20 mouse cellular contexts compared by ENCODE assay signal in genomic region chr4:149871582-149871981, GRCm38 (mm10).
A peak's percentile ranks its signal among the peaks of the same experiment; 100 is the strongest.
DNase-seq lines count a peak whose midpoint lies in the region; ATAC-seq and TF ChIP-seq lines count a peak whose summit lies in the region.
"Had no signal": no experiment of that assay in that cellular context is flagged by ENCODE, and none has a peak within 500 bp of the region (broad histone marks: within the 10 kb centered on the region; RNA-seq: fewer than 3 reads in every experiment).

No protein-coding gene starts in this region.

- intact Hi-C loops in left cerebral cortex, postnatal 25 days (cut with DNase I), result no loop called here

- peaks cover 34% of the 10 kb centered on the region for H3K4me1 ChIP-seq in kidney, postnatal 0 days (replicated peaks; ENCODE audit: insufficient read depth, low read length)
- H3K4me1 ChIP-seq: liver, embryonic 15.5 days had no signal

- H3K4me3 ChIP-seq in kidney, postnatal 0 days (replicated peaks; ENCODE audit: low read depth, low read length), result no peak overlapping the region
- H3K4me3 ChIP-seq: embryonic facial prominence, embryonic 13.5 days; erythroblast, embryonic 14.5 days; forebrain, embryonic 13.5 days; hindbrain, embryonic 15.5 days; liver, embryonic 15.5 days had no signal

- WGBS in kidney, postnatal 0 days, result 39% methylated on average over 7 of the region's 7 CpGs

- TF ChIP-seq CTCF in kidney, postnatal 0 days (IDR thresholded peaks at IDR 0.05; ENCODE audit: low read depth), result no peak

- DNase-seq in kidney, postnatal 0 days (ENCODE audit: low spot score), result peak; percentile 40
- DNase-seq in kidney, postnatal 36 days, result no peak
- peak; percentile 56 for DNase-seq in thymus, postnatal 0 days (ENCODE audit: low spot score)
- no peak for DNase-seq in thymus, postnatal 14 days
- peak; percentile 63 for DNase-seq in induced T-regulatory cell, adult 2 months (ENCODE audit: low read depth)
- DNase-seq in left cerebral cortex, postnatal 25 days (ENCODE audit: low spot score in 2 of 2), result no peak
- no peak for DNase-seq in adrenal gland, adult 18-20 months (ENCODE audit: low spot score in 2 of 2)
- DNase-seq: adrenal gland, postnatal 25 days; cerebellum, adult 9-10 months; layer of hippocampus, adult 9-11 months; left cerebral cortex, postnatal 4 days; liver had no signal

- H3K27ac ChIP-seq in kidney, postnatal 0 days, result no peak overlapping the region
- H3K27ac ChIP-seq: embryonic facial prominence, embryonic 13.5 days; forebrain, embryonic 13.5 days; hindbrain, embryonic 15.5 days; liver, embryonic 15.5 days; macrophage had no signal

- no peaks in the 10 kb centered on the region for H3K9me3 ChIP-seq in kidney, postnatal 0 days (replicated peaks; ENCODE audit: low read length)
- H3K9me3 ChIP-seq: embryonic facial prominence, embryonic 13.5 days; forebrain, embryonic 13.5 days; hindbrain, embryonic 15.5 days; liver, embryonic 15.5 days had no signal

- no peaks in the 10 kb centered on the region for H3K36me3 ChIP-seq in kidney, postnatal 0 days (ENCODE audit: insufficient read depth, low read length)
- H3K36me3 ChIP-seq: embryonic facial prominence, embryonic 13.5 days; hindbrain, embryonic 15.5 days; liver, embryonic 15.5 days had no signal

- H3K4me2 ChIP-seq in kidney, postnatal 0 days (ENCODE audit: low read length), result no peak overlapping the region
- H3K4me2 ChIP-seq: embryonic facial prominence, embryonic 13.5 days; forebrain, embryonic 13.5 days; hindbrain, embryonic 15.5 days; liver, embryonic 15.5 days had no signal

- no peaks in the 10 kb centered on the region for H3K27me3 ChIP-seq in kidney, postnatal 0 days (ENCODE audit: insufficient read depth, low read length)
- H3K27me3 ChIP-seq: embryonic facial prominence, embryonic 13.5 days; forebrain, embryonic 13.5 days; hindbrain, embryonic 15.5 days had no signal

- no peak for ATAC-seq in kidney, postnatal 0 days (replicated peaks; ENCODE audit: low FRiP score, low read depth)
- ATAC-seq: forebrain, embryonic 13.5 days; intestine, embryonic 16.5 days; midbrain, embryonic 16.5 days had no signal

- no peak overlapping the region for H3K9ac ChIP-seq in kidney, postnatal 0 days (ENCODE audit: low read depth, low read length)
- H3K9ac ChIP-seq: embryonic facial prominence, embryonic 13.5 days; forebrain, embryonic 13.5 days; hindbrain, embryonic 15.5 days; liver, embryonic 15.5 days had no signal

Comparison
In these comparisons a context has a peak if more than half of its experiments do, and no peak if none do; other contexts are left out.
1. DNase-seq: peak in kidney, postnatal 0 days (single experiment), thymus, postnatal 0 days (single experiment) and induced T-regulatory cell, adult 2 months (single experiment); none in kidney, postnatal 36 days (0 of 2), thymus, postnatal 14 days (single experiment), left cerebral cortex, postnatal 25 days (0 of 2) and adrenal gland, adult 18-20 months (0 of 2).